Mouse (Mus musculus) CH12F3 (cell line): ENCODE results near the gene Tmem141.

Source experiments
- in situ Hi-C: fragments of 300-500 bp; cut with MboI; formaldehyde crosslinking; loops from 2 replicates; pipeline ENCODE4 v1.14.3; 2020; ENCODE audit warnings: low sequenced_read_pairs

Tmem141 gene

GRCm38 (mm10) chr2:25621229-25622200 is at the start of gene Tmem141:
TSS of gene Tmem141 (minus strand) at chr2:25622005.
- in situ Hi-C loops = no loop called here

DNA sequence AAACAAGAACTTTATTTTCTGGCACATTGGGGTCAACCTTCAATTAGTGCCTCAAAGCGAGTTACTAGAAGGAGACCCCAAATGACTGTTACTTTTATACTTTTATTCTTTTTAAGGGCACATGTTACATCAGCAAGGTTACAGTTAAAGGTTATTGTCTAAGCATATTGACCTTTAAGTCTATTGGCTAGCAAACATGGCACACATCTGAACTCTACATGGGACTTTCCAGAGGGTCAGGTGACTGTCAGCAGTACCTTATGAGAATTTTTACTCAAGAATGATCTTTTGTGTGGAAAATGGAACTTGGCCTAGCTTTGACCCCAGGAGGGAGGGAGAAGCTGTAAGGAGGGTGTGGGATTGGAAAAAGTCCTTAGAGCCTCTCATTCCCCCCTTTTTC is 44.7 kb upstream of the Tmem141 start:
- in situ Hi-C loops = no loop called here

- in situ Hi-C loops = no loop called here
Measured at GRCm38 (mm10) chr2:25664125-25664524, 42.3 kb upstream of the Tmem141 start.

- in situ Hi-C loops = no loop called here
Measured at GRCm38 (mm10) chr2:25663511-25663910, 41.7 kb upstream of the Tmem141 start.

GRCm38 (mm10) chr2:25661245-25661970 is 39.6 kb upstream of the Tmem141 start:
- in situ Hi-C loops = no loop called here

DNA sequence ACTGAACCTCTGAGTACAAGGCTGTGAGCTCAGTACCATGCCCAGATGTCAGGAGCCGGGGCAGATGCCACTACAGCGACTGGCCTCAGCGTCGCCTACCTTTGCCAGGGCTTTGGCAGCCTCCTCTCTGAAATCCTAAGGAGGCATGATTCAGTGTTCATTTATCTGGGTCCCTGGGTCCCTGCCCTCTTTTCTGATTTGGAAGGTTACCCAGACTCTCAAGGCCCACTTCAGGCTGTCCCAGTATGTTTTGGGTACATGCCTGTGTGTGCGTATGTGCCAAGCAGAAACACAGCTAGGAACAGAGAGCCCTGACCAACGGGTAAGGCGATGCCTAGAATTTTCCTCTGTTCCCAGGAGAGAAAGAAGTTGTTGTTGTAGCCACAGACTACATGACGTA is 38.5 kb upstream of the Tmem141 start:
- in situ Hi-C loops = no loop called here

GRCm38 (mm10) chr2:25657652-25658051 is 35.8 kb upstream of the Tmem141 start, which contains the start of gene Lcn5:
TSS of gene Lcn5 (plus strand) at chr2:25657952.
- in situ Hi-C loops = no loop called here

DNA sequence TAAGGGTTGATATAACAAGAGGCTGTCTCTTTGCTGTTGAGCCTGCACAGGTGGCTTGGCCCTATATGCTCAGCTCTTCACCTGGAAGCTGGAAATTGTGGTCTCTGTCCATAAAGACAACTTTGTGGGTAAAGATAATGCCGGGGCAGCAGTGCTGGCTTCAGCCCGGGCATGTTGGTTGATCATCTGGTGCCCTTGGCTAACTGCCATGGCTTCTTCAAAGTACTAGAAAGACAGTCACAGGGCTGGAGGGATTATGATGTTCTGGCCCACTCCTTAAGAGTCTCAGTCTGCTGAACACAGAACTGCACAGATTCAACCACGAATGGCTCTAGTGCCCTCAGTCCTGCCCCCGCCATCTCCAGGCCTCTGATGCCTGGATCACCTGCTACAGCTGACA is 35.4 kb upstream of the Tmem141 start:
- in situ Hi-C loops = no loop called here

GRCm38 (mm10) chr2:25656691-25657090 is 34.9 kb upstream of the Tmem141 start:
- in situ Hi-C loops = no loop called here

- in situ Hi-C loops = no loop called here
Measured at GRCm38 (mm10) chr2:25654502-25654901, 32.7 kb upstream of the Tmem141 start.

DNA sequence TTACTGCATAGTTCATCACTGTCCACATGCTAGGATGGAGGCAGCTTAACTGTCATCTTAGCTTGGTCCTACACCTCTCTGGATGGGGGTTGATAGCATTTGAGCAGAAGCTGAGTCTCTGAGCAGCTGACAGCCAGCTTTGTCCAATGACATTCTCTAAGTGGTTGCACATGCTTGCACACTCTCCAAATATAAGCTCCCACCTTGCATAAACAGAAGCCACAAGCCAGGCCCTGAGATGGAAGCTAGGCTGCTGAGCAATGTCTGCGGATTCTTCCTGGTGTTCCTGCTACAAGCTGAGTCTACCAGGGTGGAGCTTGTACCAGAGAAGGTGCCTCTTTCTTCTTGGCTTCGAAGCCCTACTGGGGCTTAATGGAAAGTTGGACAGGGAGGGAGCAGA is 31.1 kb upstream of the Tmem141 start, which contains the start of gene Lcn8:
Lcn8 (plus strand) TSS at position 219 of the 400 bp plus-strand sequence.
- in situ Hi-C loops = no loop called here

GRCm38 (mm10) chr2:25639890-25640289 is 18.1 kb upstream of the Tmem141 start:
- in situ Hi-C loops = no loop called here

GRCm38 (mm10) chr2:25634046-25634445 is 12.2 kb upstream of the Tmem141 start:
- in situ Hi-C loops = no loop called here

GRCm38 (mm10) chr2:25633616-25634015 is 11.8 kb upstream of the Tmem141 start:
- in situ Hi-C loops = no loop called here

GRCm38 (mm10) chr2:25628738-25629137 is 6.9 kb upstream of the Tmem141 start:
- in situ Hi-C loops = no loop called here

DNA sequence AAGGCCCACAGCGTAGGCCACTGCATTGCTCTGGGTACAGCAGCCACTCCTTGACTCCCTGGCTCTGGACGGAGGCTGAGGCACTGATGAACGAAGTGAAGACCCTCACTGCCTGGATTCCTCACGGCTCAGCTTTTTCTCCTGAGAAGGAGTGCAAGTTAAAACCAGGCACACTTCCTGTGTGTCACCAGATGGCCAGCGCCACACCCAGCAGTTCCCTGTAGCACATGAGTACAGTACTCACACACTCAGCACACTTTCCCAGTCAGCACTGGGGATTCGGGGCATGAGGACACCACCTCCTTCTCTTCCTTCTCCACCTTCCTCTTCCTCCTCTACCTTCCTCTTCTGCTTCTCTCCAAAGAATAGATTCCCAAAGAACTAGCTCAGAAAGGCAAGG is 6.0 kb upstream of the Tmem141 start, which contains the start of gene Fcna:
Fcna (minus strand) TSS at position 220 of the 400 bp plus-strand sequence.
- in situ Hi-C loops = no loop called here

GRCm38 (mm10) chr2:25625986-25626385 is 4.2 kb upstream of the Tmem141 start:
- in situ Hi-C loops = no loop called here

DNA sequence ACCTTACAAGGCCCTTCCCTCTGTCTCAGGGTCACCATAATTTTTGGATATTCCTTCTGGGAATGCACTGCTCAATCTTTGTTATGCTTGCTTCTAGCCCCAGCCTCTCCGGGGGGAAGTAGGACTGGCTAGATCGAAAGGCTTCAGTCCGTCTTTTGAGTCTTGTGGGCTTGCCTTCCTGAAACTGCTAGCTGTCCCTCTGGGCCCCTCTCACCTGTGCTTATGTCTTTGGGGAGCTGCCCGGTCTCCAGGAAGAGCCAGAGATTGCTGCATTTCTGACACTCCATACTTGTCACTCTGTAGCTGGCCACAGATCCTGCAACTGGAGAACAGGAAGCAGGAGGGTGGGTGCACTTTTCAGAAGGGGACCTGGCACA is 965 bp downstream of the Tmem141 start:
- in situ Hi-C loops = no loop called here

GRCm38 (mm10) chr2:25620386-25620785 is 1.4 kb downstream of the Tmem141 start:
- in situ Hi-C loops = no loop called here

DNA sequence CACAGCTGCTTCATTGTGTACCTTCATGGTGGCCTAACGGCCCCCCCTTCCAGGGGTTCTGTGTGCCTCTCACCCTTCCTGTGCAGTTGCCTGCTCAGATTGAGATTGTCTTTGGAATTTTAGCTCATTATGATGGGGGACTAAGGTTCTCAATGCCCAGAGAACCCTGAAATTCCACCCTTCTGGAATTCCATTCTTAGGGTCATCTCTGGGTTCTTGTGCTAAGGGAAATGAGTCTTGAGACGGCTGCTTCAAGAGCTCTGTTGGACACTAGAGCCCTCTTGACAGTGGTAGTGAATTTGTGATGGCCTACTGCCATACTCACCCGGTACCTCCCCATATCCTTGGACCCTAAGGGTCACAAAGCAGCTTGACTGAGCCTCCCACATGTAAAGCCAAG is 4.2 kb downstream of the Tmem141 start, which contains the start of gene Ccdc183:
Ccdc183 (minus strand) TSS at position 101 of the 400 bp plus-strand sequence.
- in situ Hi-C loops = no loop called here

DNA sequence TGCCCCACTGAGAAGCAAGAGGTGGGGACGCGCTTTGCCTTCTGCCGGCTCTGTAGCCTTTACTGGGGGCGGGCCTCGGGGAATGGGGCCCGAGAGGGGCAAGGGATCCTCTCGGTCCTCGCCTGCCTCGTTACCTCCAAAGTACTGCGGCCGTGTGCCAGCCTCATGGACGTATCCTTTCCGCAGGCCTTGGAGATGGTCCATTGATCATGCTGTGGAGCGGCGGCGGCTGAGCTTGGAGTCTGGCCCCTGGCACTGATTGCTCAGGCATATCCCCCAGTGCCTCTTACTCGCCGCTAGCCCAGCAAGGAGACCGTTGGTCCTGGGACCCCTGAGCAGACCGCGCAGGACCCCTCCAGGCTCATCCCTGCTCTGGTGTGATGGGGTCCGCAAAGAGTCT is 5.4 kb downstream of the Tmem141 start:
- in situ Hi-C loops = no loop called here

DNA sequence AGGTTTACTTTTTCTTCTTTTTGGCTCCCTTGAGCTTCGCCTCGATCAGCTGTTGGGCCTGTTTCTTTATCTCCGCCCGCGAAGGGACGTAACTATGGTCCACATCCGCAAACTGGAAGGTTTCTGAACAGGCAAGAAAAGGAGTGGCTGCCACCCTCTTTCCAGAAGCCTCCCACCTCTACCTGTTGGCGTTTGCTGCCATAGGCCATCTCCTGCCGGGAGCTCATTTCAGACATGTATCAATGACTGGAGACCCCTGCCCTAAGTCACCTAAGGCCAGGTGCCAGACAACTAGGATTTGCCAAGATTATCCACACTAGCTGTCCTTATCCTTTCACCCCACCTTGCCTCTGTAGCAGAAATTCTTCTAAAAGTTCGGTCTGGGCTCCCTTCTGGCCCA is 13.1 kb downstream of the Tmem141 start:
- in situ Hi-C loops = no loop called here
